Mouse (Mus musculus): ENCODE results near the gene Gjb3.

- TF ChIP-seq ZKSCAN1 (IDR thresholded peaks at IDR 0.05; ENCODE audit: low read depth, low read length) = no peak
- no peak for TF ChIP-seq CTCF (IDR thresholded peaks at IDR 0.05 in 2 of 3, conservative IDR thresholded peaks at IDR 0.05 in 1 of 3; ENCODE audit: control insufficient read depth in 1 of 3, insufficient read depth in 1 of 3, low read depth in 2 of 3, low read length in 3 of 3, poor library complexity in 1 of 3, severe bottlenecking in 1 of 3)
- TF ChIP-seq EP300 (IDR thresholded peaks at IDR 0.05; ENCODE audit: low read depth in 1 of 2, low read length in 2 of 2) = no peak
- no peak for TF ChIP-seq BHLHE40 (IDR thresholded peaks at IDR 0.05; ENCODE audit: borderline replicate concordance, low read depth, low read length)
- no peak for TF ChIP-seq GABPA (IDR thresholded peaks at IDR 0.05; ENCODE audit: low read depth, low read length)
- no peak for TF ChIP-seq USF1 (IDR thresholded peaks at IDR 0.05; ENCODE audit: low read depth, low read length)
- no peak for TF ChIP-seq CHD2 (IDR thresholded peaks at IDR 0.05; ENCODE audit: low read length)
- no peak for TF ChIP-seq POLR2A (IDR thresholded peaks at IDR 0.05; ENCODE audit: control insufficient read depth in 1 of 2, insufficient read depth in 1 of 2, low read depth in 1 of 2, low read length in 2 of 2, poor library complexity in 1 of 2)
- TF ChIP-seq MAFK (IDR thresholded peaks at IDR 0.05; ENCODE audit: borderline replicate concordance, low read depth, low read length) = no peak
- TF ChIP-seq USF2 (IDR thresholded peaks at IDR 0.05; ENCODE audit: borderline replicate concordance in 1 of 2, insufficient read depth in 1 of 2, low read depth in 1 of 2, low read length in 2 of 2) = no peak
- TF ChIP-seq HCFC1 (IDR thresholded peaks at IDR 0.05; ENCODE audit: low read depth, low read length) = no peak
Measured at GRCm38 (mm10) chr4:127362520-127362919, 31.9 kb upstream of the Gjb3 start.
